Mouse (Mus musculus): ENCODE measurements around the gene C130050O18Rik.

Gene C130050O18Rik

GRCm38 (mm10) chr5:139404801-139405401 is at the start of gene C130050O18Rik:
TSS of gene C130050O18Rik (plus strand) at chr5:139405280.
- no peak for DNase-seq (ENCODE audit: low spot score in 2 of 2)

- DNase-seq (ENCODE audit: low spot score in 2 of 2), result no peak
Observed at GRCm38 (mm10) chr5:139358653-139359052, 46.4 kb upstream of the C130050O18Rik start.

- DNase-seq (ENCODE audit: low spot score in 2 of 2), result no peak
Observed at GRCm38 (mm10) chr5:139359244-139359643, 45.8 kb upstream of the C130050O18Rik start.

GRCm38 (mm10) chr5:139363858-139364257 is 41.2 kb upstream of the C130050O18Rik start:
- DNase-seq (ENCODE audit: low spot score in 2 of 2), result no peak

- peak; percentile 75 to 83 for DNase-seq (ENCODE audit: low spot score in 2 of 2)
Observed at GRCm38 (mm10) chr5:139364260-139364910, 40.7 kb upstream of the C130050O18Rik start.

GRCm38 (mm10) chr5:139364911-139365571 is 40.0 kb upstream of the C130050O18Rik start:
- DNase-seq (ENCODE audit: low spot score in 2 of 2), result no peak

- no peak for DNase-seq (ENCODE audit: low spot score in 2 of 2)
Observed at GRCm38 (mm10) chr5:139365827-139366226, 39.3 kb upstream of the C130050O18Rik start.

GRCm38 (mm10) chr5:139366484-139366883 is 38.6 kb upstream of the C130050O18Rik start:
- DNase-seq (ENCODE audit: low spot score in 2 of 2), result no peak

GRCm38 (mm10) chr5:139367884-139368458 is 37.1 kb upstream of the C130050O18Rik start:
- DNase-seq (ENCODE audit: low spot score in 2 of 2), result no peak

- DNase-seq (ENCODE audit: low spot score in 2 of 2), result no peak
Observed at GRCm38 (mm10) chr5:139368638-139369320, 36.3 kb upstream of the C130050O18Rik start.

- no peak for DNase-seq (ENCODE audit: low spot score in 2 of 2)
Observed at GRCm38 (mm10) chr5:139370336-139370735, 34.7 kb upstream of the C130050O18Rik start.

GRCm38 (mm10) chr5:139371118-139371517 is 34.0 kb upstream of the C130050O18Rik start:
- DNase-seq (ENCODE audit: low spot score in 2 of 2), result no peak

- peak; percentile 84 to 85 for DNase-seq (ENCODE audit: low spot score in 2 of 2)
Observed at GRCm38 (mm10) chr5:139371631-139372401, 33.3 kb upstream of the C130050O18Rik start.

- DNase-seq (ENCODE audit: low spot score in 2 of 2), result no peak
Observed at GRCm38 (mm10) chr5:139373126-139373525, 32.0 kb upstream of the C130050O18Rik start.

- DNase-seq (ENCODE audit: low spot score in 2 of 2), result no peak
Observed at GRCm38 (mm10) chr5:139373889-139374444, 31.1 kb upstream of the C130050O18Rik start.

GRCm38 (mm10) chr5:139374841-139375240 is 30.2 kb upstream of the C130050O18Rik start:
- DNase-seq (ENCODE audit: low spot score in 2 of 2), result no peak

GRCm38 (mm10) chr5:139377468-139378270 is 27.4 kb upstream of the C130050O18Rik start, which contains the start of gene Gpr146:
TSS of gene Gpr146 (plus strand) at chr5:139377697.
- no peak for DNase-seq (ENCODE audit: low spot score in 2 of 2)

- no peak for DNase-seq (ENCODE audit: low spot score in 2 of 2)
Observed at GRCm38 (mm10) chr5:139378271-139378556, 26.9 kb upstream of the C130050O18Rik start.

- no peak for DNase-seq (ENCODE audit: low spot score in 2 of 2)
Observed at GRCm38 (mm10) chr5:139378986-139379629, 26.0 kb upstream of the C130050O18Rik start.

Measured in right cerebral cortex, postnatal 36 days (tissue).